In the genomic region with DNA sequence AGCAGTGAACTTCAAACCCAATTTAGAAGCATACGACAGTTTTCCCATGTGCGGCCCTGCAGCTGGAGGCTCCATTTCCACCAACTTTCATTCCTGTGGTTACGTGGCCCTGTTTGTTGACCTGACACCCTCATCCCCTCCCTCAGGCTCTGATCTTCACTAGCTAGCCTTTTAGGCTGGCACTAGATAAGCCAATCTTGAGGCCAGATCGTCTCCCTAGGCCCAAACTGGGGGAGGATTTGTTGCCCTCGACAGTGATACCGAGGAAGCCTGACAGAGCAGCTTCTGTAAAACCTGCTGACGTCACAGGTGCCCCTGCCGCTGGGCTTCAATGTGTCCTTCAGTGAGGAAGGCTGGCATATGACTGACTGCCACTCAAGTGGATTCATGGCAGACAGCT, we compare ENCODE assay signal across 14 mouse cellular contexts.
"Had no signal": no experiment of that assay in that cellular context is flagged by ENCODE, and none has a peak within 500 bp of the region (broad histone marks: within the 10 kb centered on the region; RNA-seq: fewer than 3 reads in every experiment).

No protein-coding gene starts in this region.

- DNase-seq: kidney, adult 18-20 months; kidney, postnatal 14 days; lung, embryonic 14.5 days; lung, postnatal 10 days; lung, postnatal 4 days; midbrain, embryonic 14.5 days; spleen, adult 18-20 months; thymus, postnatal 36 days had no signal

- H3K4me2 ChIP-seq: intestine, embryonic 15.5 days; kidney, embryonic 15.5 days; lung, embryonic 14.5 days; neural tube, embryonic 12.5 days had no signal

- H3K9ac ChIP-seq: intestine, embryonic 15.5 days; kidney, embryonic 15.5 days; lung, embryonic 14.5 days; neural tube, embryonic 12.5 days had no signal

- H3K9me3 ChIP-seq: intestine, embryonic 15.5 days; kidney, embryonic 15.5 days; limb, embryonic 10.5 days; midbrain, embryonic 10.5 days; neural tube, embryonic 12.5 days had no signal

- H3K27ac ChIP-seq: intestine, embryonic 15.5 days; kidney, embryonic 15.5 days; left cerebral cortex, adult 2 months; limb, embryonic 10.5 days; midbrain, embryonic 10.5 days; neural tube, embryonic 12.5 days had no signal

- ATAC-seq: intestine, embryonic 15.5 days had no signal

- H3K4me3 ChIP-seq: intestine, embryonic 15.5 days; kidney, embryonic 15.5 days; left cerebral cortex, adult 2 months; limb, embryonic 10.5 days; midbrain, embryonic 10.5 days; neural tube, embryonic 12.5 days had no signal

- H3K4me1 ChIP-seq: intestine, embryonic 15.5 days; kidney, embryonic 15.5 days; limb, embryonic 10.5 days; midbrain, embryonic 10.5 days; neural tube, embryonic 12.5 days had no signal

- H3K27me3 ChIP-seq: intestine, embryonic 15.5 days; kidney, embryonic 15.5 days; neural tube, embryonic 12.5 days had no signal
